Mouse (Mus musculus) kidney, postnatal 10 days (tissue): ENCODE measurements around the gene Serpinc1.
"Not testable (repeated sequence)": the region's sequence is repeated elsewhere in the genome, so short reads cannot be mapped to it uniquely, and the experiment has no call there.

Source experiments
- DNase-seq: peaks from one replicate; pipeline ENCODE4 v3.0.0; 2021; ENCODE audit warnings: mixed read lengths

Gene Serpinc1

DNA sequence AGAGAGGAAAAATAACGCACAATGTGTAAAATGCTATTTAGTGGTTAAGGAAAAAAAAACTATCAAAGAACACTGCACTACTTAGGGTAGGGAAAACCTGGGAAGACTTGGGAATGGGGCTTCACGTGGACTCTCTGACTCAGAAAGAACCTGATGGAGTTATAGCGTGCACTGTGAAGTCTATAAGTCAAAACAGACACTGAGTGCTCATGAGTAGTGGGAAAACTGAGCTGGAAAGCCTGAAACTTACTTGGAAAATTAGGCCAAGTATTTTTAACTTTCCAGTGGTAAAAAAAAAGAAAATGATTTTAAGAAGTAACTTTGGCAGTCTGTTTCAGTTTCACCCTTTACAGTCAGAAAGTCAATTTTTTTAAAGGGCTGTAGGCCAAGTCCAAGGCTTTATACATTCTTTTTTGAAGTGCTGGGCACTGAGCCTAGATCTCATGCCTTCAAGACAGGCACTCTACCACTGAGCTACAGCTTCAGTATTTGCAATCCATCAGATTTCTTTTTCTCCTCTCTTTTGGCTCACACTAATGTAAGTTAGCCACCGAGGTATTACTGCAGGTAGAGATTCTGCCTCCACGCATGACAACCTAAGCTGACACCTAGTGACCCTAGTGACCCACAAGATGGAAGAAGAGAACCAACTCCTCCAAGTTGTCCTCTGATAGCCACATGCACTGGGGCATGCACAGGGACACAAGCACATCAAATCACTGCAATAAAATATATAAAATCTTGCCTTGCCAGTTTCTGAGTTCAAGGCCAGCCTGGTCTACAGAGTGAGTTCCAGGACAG lies 47.2 kb downstream of the Serpinc1 start:
- DNase-seq: no peak

DNA sequence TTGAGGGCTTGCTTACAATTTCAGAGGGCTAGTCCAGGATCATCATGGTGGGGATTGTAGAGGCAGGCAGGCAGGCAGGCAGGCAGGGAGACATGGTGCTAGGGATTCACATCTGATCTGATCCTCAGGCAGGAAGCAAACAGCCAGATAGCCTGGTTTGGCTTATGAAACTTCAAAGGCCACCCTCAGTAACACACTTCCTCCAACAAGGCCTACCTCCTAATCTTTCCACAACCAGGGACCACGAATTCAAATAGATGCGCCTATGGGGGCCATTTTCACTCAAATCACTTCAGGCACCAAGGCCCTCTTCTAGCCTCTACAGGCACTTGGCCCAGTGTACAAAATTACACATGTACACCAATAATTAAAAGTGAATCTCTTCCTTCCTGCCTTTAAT lies 48.8 kb downstream of the Serpinc1 start:
- DNase-seq: no peak

DNA sequence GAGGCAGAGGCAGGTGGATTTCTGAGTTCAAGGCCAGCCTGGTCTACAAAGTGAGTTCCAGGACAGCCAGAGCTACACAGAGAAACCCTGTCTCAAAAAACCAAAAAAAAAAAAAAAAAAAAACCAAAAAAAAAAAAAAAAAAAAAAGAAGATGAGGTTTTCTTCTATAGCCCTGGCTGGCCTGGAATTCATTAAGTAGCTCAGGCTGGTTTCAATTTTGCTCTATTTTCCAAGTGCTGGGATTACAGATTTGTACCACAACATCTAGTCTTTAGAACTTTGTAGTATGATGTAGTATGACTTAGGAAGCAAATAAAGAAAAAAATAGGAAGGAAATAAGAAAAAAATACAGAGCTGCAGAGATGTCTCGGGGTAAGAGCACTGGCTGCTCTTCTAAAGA lies 50.0 kb downstream of the Serpinc1 start:
- DNase-seq: not testable (repeated sequence)

- no peak for DNase-seq
Measured at GRCm38 (mm10) chr1:161030058-161030457, 51.7 kb downstream of the Serpinc1 start.

DNA sequence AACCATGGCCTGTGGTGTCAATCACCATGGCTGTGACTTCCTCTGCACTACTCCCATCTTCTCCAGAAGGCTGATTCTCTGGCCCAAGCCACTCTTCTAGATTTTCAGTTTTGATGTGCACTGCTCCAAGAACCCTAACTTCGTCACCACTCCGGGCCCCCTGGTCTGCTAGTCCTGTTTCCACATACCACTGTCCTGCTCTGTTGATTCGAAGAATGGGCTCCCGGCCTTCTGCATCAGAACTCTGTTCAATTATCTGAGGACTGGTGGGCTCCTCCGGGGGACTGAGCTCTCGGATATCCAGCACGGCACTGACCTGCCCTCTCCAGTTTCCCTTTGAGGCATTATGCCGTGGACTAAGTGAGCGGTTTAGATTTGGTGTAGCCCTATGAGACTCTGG lies 53.5 kb downstream of the Serpinc1 start:
- no peak for DNase-seq

DNA sequence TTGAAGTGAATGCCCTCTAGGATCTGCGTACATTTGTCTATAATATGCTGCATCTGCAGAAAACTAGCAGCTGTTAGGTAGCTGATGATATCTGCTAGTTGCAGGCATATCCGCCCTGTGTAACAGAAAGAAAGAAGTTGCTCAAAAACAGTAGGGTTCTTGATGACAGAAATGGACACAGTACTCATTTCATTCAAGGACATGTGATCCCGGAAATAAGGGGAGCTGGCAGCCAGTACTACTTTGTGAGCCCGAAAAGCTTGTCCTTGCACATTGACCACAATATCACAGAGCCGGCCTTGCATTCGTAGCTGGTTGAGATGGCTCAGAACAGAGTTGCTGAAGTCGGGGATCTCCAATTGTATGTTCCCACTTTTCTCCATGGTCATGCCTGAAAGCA lies 54.0 kb downstream of the Serpinc1 start:
- no peak for DNase-seq

DNA sequence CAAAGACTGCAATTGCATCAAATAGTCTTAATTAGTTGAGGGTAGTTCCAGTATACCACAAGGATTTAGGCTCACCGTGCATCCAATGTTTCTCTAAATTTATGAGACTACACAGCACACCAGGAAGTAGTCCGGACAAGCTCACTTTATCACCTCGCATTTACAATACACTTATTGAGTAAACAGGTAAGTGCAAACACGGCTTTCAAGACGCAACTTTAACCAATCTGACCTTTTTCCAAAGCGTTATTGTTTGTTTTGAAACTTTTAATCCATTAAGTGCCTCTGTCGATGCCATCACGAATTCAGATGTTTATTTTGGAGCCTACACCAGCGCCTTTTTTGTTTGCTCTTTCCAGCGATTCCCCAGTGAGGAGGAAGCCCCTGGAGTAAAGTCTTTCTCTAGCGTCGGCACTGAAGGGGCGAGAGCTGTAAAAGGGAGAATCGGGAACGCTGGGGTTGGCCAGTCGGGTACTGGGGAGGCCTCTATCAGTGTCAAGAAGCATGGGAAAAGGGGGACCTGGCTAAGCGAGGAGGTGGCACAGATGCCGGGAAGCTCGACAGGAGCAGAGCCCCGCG lies 55.6 kb downstream of the Serpinc1 start:
- DNase-seq: no peak

- DNase-seq: peak; percentile 99
Measured at GRCm38 (mm10) chr1:161034435-161035280, 56.3 kb downstream of the Serpinc1 start, which contains the start of gene Zbtb37. TSS of gene Zbtb37 (minus strand) at chr1:161034849.

- peak; percentile 58 for DNase-seq
Measured at GRCm38 (mm10) chr1:161035281-161035785, 56.9 kb downstream of the Serpinc1 start.

DNA sequence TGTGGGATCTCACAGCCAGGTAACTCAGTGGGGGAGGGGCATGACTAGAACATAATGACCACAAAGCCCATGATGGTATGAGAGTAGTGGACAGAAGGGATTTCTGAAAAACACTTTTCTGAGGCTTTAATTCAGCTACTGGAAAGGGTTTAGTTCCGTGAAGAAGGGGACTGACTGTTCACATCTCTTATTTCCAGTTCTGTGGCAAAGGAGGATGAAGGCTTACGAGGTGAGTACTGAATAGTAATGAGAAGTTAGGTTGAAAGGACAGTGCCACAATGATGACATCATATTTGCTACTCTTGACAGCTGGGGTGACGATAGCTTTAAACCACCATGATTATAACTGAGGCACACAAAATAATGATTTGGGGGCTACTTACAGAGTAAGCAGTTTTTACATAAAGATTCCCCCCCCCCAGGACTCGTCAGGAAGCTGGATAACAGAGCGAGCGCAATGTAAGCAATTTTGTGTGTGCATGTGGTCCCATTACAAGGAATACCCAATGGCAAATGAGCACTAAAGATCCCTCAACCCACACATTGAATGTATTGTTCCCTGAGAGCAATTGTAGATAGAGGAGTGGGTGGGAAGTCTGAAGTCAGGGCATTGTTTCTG lies 57.5 kb downstream of the Serpinc1 start:
- peak; percentile 29 for DNase-seq

DNA sequence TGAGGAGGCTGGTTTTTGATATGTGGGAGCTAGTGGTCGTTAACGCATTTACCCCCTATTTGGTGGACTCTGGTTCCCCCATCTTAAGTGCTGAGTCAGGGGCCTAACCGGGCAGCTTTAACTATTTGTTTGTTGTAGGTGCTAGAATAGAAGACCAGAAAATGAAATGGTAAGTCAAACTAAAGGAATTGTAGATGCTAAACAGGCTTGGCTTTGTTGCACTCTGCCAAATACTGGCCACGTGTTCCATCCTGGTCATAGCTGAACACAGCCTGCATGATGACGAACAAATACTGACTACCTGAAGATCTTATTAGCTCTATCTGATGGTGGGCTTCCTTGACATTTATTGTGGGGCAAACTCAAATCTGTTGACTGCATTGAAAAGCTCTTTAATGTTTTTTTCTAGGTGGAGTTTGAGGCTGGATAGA lies 58.0 kb downstream of the Serpinc1 start:
- DNase-seq: peak; percentile 18

- no peak for DNase-seq
Measured at GRCm38 (mm10) chr1:161037026-161037425, 58.6 kb downstream of the Serpinc1 start.

GRCm38 (mm10) chr1:161037599-161037998 lies 59.2 kb downstream of the Serpinc1 start:
- no peak for DNase-seq

- no peak for DNase-seq
Measured at GRCm38 (mm10) chr1:161038004-161038403, 59.6 kb downstream of the Serpinc1 start.

DNA sequence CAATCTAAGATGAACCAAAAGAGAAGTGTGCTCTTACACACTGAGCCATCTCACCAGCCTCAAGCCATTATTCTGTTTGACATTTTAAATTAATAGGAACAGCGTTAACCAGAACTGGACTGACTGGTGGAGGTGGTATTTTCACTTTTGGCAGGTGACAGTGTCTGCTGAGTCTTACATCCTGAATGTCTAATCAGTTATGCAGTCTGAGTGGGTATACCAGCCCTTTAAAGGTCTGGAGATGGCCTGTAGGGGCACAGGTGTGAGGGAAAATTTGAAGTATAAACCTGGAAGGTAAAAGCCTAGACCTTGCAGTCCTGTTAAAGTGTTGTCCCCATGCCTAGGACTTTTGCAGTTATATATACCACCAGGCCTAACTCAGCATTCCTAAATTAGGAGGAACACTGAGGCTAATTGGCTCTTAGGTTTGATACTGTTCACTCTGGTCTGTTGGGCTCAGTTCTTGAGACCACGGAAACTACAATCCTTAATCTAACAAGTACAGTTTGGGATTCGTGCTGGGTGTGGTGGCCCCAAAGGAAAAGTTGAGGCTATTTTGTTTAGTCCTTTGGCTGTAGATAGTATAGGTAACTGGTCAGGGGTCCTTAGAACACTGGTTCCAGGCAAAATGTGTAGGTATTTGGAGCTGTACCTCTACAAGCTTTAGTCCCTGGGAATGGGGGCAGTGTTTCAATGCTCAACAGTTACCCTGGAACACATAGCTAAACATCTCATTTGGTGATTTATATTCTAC lies 60.8 kb downstream of the Serpinc1 start:
- DNase-seq: no peak

DNA sequence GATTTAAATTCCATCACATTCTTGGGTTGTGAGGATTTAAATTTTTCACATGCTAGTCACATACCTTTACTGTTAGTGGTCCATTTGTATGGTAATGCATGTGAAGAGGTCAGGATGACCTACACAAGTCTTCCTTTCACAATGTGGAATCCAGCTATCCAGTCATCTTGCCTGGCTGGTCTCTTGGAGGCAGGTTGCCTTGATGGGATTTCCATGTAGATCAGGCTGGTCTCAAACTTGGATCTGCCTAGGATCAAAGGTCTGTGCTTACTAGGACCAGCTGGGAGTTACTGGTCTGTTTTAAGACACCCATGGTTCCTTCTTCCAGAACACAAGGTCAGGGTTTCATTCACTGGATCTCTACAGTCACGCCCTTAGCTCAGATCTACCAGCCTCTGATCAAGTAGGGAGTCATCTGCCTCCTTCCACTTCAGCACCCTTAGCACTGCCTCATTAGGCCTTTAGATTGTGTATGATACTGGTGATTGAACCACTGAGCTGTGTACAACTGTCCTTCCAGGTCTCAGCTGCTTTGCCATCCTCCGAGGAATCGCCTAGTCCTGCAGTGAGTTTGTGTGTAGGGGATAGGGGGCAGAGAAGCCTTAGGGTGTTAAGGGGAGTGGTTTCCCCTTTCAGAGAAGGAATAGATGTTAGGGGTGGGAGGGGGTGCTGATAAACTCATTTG lies 61.5 kb downstream of the Serpinc1 start:
- DNase-seq: peak; percentile 11

GRCm38 (mm10) chr1:161040426-161040770 lies 62.0 kb downstream of the Serpinc1 start:
- DNase-seq: no peak

- no peak for DNase-seq
Measured at GRCm38 (mm10) chr1:161040855-161041254, 62.5 kb downstream of the Serpinc1 start.

DNA sequence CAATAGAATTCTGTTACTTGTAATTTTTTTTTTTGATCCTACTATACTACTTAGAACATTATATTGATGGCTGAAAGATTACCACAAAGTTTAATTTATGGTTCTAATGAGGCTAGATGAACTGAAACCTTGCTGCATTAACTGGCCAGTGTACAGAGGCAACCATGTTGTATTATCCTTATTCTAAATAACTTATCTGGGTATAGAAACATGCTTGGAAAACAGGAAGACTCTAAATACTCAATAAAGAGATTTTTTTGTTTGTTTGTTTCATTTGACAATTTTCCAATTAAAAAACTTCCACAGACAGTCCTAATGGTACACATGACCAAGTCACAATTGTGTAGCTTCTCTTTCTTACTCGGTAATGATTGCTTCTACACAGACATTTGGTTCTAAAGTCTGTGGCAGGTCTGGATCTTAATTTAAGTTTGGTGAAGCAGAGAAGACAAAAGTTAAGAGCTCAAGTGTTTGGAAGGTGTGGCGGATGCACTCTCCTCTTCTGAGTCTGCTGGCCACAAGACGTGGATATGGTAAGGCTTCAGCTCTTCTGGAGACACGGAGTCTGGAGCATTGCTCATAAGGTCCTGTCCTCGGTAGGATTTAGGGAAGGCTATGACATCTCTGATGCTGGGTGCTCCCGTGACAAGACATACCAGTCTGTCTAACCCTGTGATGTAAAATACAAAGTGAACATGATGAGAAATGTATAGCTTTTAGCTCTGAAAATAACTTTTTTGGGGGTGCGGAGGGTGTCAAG lies 63.1 kb downstream of the Serpinc1 start:
- no peak for DNase-seq

- no peak for DNase-seq
Measured at GRCm38 (mm10) chr1:161046972-161047371, 68.6 kb downstream of the Serpinc1 start.
